Mouse (Mus musculus) ES-Bruce4 (cell line): ENCODE data around the gene Itih2. TPM values are rescaled to one million over a fixed set of nuclear protein-coding genes. Genes with fewer than 3 reads are reported as not detected.

Source experiments
- H3K27ac ChIP-seq: 2 replicates; pipeline ENCODE4 v1.5.1; 2012; ENCODE audit warnings: low read length, inconsistent platforms; ENCODE audit not compliant: insufficient read depth
- H3K27me3 ChIP-seq: 2 replicates; pipeline ENCODE4 v1.6.1; 2012; ENCODE audit warnings: mild to moderate bottlenecking, low read length, inconsistent platforms; ENCODE audit not compliant: control insufficient read depth, poor library complexity, insufficient read depth, severe bottlenecking
- H3K36me3 ChIP-seq: 2 replicates; pipeline ENCODE4 v1.6.1; 2012; ENCODE audit warnings: inconsistent platforms, mild to moderate bottlenecking, low read length, moderate library complexity; ENCODE audit not compliant: control insufficient read depth, poor library complexity, insufficient read depth, severe bottlenecking
- H3K4me1 ChIP-seq: one replicate; pipeline ENCODE4 v1.8.1; 2011; ENCODE audit warnings: low read length; ENCODE audit not compliant: control insufficient read depth, insufficient read depth
- H3K4me3 ChIP-seq: 2 replicates; pipeline ENCODE4 v1.5.1; 2011; ENCODE audit warnings: low read depth, mild to moderate bottlenecking, low read length
- H3K9ac ChIP-seq: 2 replicates; pipeline ENCODE4 v1.6.1; 2012; ENCODE audit warnings: low read depth, mild to moderate bottlenecking, inconsistent platforms; ENCODE audit not compliant: poor library complexity, severe bottlenecking
- H3K9me3 ChIP-seq: replicated peaks from 2 replicates; pipeline ENCODE4 v1.6.1; 2012; ENCODE audit warnings: mild to moderate bottlenecking, low read length, inconsistent platforms; ENCODE audit not compliant: control insufficient read depth, poor library complexity, insufficient read depth, severe bottlenecking
- CTCF ChIP-seq: IDR thresholded peaks from one replicate; pipeline ENCODE4 v1.8.1; 2011; ENCODE audit warnings: low read depth, low read length
- EP300 ChIP-seq: IDR thresholded peaks from 2 replicates; pipeline ENCODE4 v1.6.1; 2011; ENCODE audit warnings: low read depth, low read length; ENCODE audit not compliant: insufficient read depth
- POLR2A ChIP-seq: IDR thresholded peaks from one replicate; pipeline ENCODE4 v1.8.1; 2011; ENCODE audit warnings: low read length; ENCODE audit not compliant: insufficient read depth
- polyA plus RNA-seq: library from polyadenylated mRNA; stranded (reverse); fragments of >200 nt; gene quantifications from 2 replicates; pipeline ENCODE4 v1.2.4, GENCODE M21; 2011; ENCODE audit warnings: low read depth; ENCODE audit not compliant: missing spikeins, insufficient read depth, insufficient read length

Gene Itih2
- polyA plus RNA-seq, 1 experiment = not detected

DNA sequence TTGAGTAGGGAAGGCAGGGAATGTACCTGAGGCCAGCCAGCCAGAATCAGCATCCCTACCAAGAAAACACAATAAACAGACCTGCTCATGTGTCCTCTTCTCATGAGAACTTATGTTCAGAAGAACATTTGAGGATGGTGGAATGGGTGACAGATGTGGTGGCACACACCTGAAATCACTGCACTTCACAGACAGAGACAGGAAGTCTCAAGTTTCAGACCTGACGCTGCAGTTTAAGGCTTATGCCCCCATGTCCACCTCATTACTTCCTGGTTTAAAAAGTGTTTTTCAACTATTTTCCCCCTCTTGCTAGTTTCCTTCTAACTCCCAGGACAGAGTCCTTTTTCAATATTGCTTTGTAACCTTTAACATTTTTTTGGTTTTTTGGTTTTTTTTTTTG lies 48.5 kb downstream of the Itih2 start:
- Histone ChIP-seq H3K4me1 (no peaks in the 10 kb centered on the region), H3K36me3 (no peaks in the 10 kb centered on the region; the same call in 1 of the 2 replicates), H3K27me3 (no peaks in the 10 kb centered on the region), H3K9me3 (no peaks in the 10 kb centered on the region), H3K4me3 (no peak overlapping the region), H3K27ac (no peak overlapping the region), H3K9ac (no peak overlapping the region)
- TF ChIP-seq CTCF = no peak
- TF ChIP-seq EP300 = no peak
- no peak for TF ChIP-seq POLR2A

DNA sequence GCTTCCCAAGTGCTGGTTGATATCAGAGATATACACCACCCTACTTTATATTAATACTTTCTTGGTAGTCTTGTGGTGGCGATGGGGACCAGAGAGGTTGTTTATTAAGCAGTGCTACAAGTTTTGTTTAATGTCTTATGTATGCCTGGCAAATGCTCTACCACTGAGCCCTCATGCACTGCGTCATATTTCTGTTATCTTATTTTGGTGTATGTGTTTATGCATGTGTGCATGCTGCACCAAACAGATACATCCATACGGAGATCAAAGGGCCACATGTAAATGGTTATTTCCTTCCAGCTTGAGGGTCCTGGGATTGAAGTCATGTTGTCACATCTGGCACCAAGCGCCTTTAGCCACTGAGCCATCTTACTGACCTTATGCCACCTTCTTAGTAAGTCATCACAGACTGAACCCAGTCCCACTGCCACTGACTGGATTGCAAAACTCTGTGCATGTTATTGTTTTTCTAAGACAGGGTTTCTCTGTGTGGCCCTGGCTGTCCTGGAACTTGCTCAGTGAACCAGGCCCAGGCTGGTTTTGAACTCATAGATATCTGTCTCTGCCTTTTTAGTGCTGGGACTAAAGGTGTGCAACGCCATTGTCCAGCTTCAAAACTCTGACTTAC lies 49.6 kb downstream of the Itih2 start:
- no peak overlapping the region for H3K9ac ChIP-seq
- H3K9me3 ChIP-seq = no peaks in the 10 kb centered on the region
- no peaks in the 10 kb centered on the region for H3K4me1 ChIP-seq
- no peak for TF ChIP-seq POLR2A
- TF ChIP-seq CTCF = no peak
- no peak for TF ChIP-seq EP300
- no peak overlapping the region for H3K4me3 ChIP-seq
- H3K27me3 ChIP-seq = no peaks in the 10 kb centered on the region
- H3K27ac ChIP-seq = no peak overlapping the region
- 0 out of 2 replicates have a peak, but pooled peaks cover 3% of the 10 kb centered on the region for H3K36me3 ChIP-seq

DNA sequence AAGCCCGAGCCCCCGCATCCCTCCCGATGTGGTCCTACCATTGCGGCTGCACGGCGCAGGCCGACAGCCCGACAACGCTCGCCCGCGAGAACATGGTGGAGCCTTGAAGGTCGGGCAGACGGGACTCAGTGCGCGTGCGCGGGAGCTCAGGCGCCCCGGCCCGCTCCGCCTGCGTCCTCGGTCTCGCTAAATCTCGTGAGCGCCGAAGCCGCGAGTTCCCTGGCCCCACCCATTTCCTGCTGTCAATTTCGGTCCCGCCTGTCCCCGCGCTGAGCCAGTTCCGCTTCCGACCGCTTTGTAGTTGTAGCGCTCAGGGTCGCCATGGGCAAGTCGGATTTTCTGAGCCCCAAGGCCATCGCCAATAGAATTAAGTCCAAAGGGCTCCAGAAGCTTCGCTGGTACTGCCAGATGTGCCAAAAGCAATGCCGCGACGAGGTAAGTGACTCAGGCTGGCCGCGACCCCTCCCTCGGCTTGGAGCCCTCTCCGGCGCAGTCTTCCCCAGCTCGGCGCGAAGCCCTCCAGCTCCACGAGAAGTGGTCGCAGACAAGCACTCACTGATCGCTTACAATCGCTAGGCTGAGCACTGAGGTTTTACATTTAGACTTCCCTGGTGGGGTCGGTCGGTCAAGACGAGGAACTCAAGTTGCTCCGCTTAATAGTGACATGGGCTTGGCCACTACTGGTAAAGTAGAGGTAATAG lies 50.7 kb downstream of the Itih2 start, which contains the start of the genes Atp5c1 and Kin:
Gene Atp5c1 (minus strand): TSS at position 201 of the 701 bp plus-strand sequence.
Gene Kin (plus strand): TSS at position 284 of the 701 bp plus-strand sequence.
- Histone ChIP-seq H3K9ac (peak within 1 kb of the TSS; percentile 86), H3K27ac (peak within 1 kb of the TSS; percentile 39; the same call in 1 of the 2 replicates), H3K4me3 (peak within 1 kb of the TSS; percentile 93), H3K36me3 (0 out of 2 replicates have a peak, but pooled peaks cover 3% of the 10 kb centered on the region), H3K9me3 (no peaks in the 10 kb centered on the region), H3K4me1 (no peaks in the 10 kb centered on the region), H3K27me3 (no peaks in the 10 kb centered on the region)
- TF ChIP-seq POLR2A (peak; percentile 62), EP300 (0 out of 2 replicates have a peak, but pooled peaks have one; percentile 5), CTCF (no peak)

DNA sequence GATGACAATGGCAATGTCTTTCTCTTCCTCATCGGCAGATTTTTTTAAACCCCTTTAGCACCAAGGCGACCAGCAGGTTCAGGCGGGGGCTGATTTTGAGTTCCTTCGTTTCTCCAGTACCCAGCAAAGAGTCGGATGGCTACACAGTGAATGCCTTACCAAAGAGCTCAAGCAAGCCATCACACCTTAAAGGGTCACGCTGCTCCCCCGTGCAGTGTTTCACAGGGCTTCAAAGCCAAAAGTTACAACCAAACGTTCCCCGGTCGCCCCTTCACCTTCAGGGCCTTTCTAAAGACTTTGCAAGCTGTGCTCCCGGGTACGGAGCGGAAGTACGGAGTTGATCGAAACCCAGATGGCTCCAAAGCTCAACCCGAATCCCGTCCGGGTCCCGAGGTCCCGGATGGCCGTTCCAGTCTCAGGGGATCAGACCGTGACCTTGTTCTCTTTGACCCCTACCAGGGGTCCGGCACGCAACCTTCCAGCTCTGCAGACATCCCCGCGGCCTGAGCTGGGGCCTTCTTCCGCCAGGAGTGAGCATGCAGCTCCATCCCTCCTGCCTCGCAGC lies 51.4 kb downstream of the Itih2 start:
- Histone ChIP-seq H3K36me3 (0 out of 2 replicates have a peak, but pooled peaks cover 3% of the 10 kb centered on the region), H3K9me3 (no peaks in the 10 kb centered on the region), H3K9ac (peak overlapping the region; percentile 86), H3K4me3 (peak overlapping the region; percentile 93), H3K27ac (peak overlapping the region; percentile 39; the same call in 1 of the 2 replicates), H3K27me3 (no peaks in the 10 kb centered on the region), H3K4me1 (peaks cover 2% of the 10 kb centered on the region)
- TF ChIP-seq POLR2A (no peak), CTCF (no peak), EP300 (no peak)

DNA sequence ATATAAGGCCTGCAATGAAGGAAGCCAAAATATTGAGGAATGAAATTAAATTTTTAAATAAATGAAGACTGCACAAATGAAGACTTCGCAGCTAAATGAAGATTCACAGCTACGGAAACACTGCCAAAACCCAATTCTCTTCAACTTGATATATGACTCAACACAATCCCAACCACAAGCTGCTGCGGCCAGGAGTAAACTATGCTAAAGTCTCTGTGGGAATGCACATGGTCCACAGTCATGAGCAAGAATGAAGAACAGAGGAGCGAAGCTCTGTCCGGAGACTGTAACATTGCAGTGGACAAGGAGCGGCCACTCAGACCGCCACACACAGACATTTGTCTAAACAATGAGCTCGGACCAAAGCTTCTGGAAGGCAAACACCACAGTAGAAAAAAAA lies 54.5 kb downstream of the Itih2 start:
- H3K27ac ChIP-seq = no peak overlapping the region
- H3K4me3 ChIP-seq = no peak overlapping the region
- TF ChIP-seq EP300 = no peak
- no peak for TF ChIP-seq POLR2A
- no peak for TF ChIP-seq CTCF
- no peaks in the 10 kb centered on the region for H3K9me3 ChIP-seq
- peaks cover 4% of the 10 kb centered on the region for H3K36me3 ChIP-seq
- peaks cover 5% of the 10 kb centered on the region for H3K4me1 ChIP-seq
- no peak overlapping the region for H3K9ac ChIP-seq
- H3K27me3 ChIP-seq = no peaks in the 10 kb centered on the region

DNA sequence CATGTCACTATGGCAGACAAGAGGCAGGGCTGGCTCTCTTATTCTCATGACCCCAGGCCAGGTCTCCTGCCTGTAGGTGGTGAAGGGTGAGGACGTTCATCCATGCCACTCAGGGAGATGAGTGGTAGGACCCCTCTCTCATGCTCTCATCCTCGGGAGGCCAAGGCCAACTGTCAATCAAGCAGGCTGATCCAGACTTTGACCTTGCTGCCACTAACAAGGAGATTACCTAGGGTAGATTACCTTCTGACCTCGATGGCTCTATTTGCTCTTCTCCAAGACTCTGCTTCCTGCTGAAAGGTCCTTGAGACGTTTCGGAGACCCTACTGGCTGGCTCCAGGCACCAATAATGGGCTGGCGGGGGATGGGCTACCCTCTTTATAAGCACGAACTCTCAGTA lies 56.7 kb downstream of the Itih2 start:
- Histone ChIP-seq H3K4me3 (no peak overlapping the region), H3K27ac (no peak overlapping the region), H3K9me3 (no peaks in the 10 kb centered on the region), H3K27me3 (no peaks in the 10 kb centered on the region), H3K4me1 (peaks cover 5% of the 10 kb centered on the region), H3K9ac (no peak overlapping the region), H3K36me3 (peaks cover 4% of the 10 kb centered on the region)
- TF ChIP-seq POLR2A (no peak), EP300 (no peak), CTCF (no peak)
